Comparison of ENCODE assay signal across 28 mouse cellular contexts in the genomic region with DNA sequence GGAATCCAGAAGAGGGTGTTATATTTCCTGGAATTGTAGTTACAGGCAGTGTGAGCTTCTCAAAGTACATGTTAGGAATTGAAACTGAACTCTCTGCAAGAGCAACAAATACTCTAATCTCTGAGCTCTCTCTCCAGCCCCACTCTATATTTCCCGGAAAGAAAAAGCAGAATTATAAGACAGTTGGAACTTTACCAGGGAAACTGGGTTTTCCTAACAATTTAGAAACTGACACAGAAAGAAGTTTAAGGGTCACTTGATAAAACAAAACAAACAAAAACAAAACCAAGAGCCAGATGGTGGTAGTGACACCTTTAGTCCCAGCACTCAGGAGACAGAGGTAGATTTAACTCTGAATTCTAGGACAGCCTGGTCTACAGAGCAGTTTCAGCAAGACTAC.
"Had no signal": no experiment of that assay in that cellular context is flagged by ENCODE, and none has a peak within 500 bp of the region (broad histone marks: within the 10 kb centered on the region; RNA-seq: fewer than 3 reads in every experiment).

No protein-coding gene starts in this region.

- DNase-seq: cerebellum, adult 8-10 months; cerebellum, adult 9-10 months; cerebellum, adult 9-11 months; cerebellum, postnatal 10 days; cerebellum, postnatal 14 days; cerebellum, postnatal 25 days; cerebellum, postnatal 36 days; embryo, embryonic 11 days; forebrain, postnatal 0 days; gastrocnemius, adult 2 months; gastrocnemius, postnatal 10 days; gastrocnemius, postnatal 14 days; gastrocnemius, postnatal 25 days; gastrocnemius, postnatal 36 days; heart, adult 11 months; heart, adult 18-20 months; heart, adult 2 months had no signal

- H3K9me3 ChIP-seq: embryonic facial prominence, embryonic 10.5 days; embryonic facial prominence, embryonic 12.5 days; embryonic facial prominence, embryonic 13.5 days; embryonic facial prominence, embryonic 15.5 days; forebrain, embryonic 10.5 days; forebrain, embryonic 12.5 days; forebrain, embryonic 13.5 days; forebrain, embryonic 15.5 days had no signal

- H3K9ac ChIP-seq: embryonic facial prominence, embryonic 12.5 days; embryonic facial prominence, embryonic 13.5 days; embryonic facial prominence, embryonic 15.5 days; forebrain, embryonic 12.5 days; forebrain, embryonic 13.5 days; forebrain, embryonic 15.5 days; forebrain, postnatal 0 days had no signal

- H3K4me2 ChIP-seq: embryonic facial prominence, embryonic 12.5 days; embryonic facial prominence, embryonic 13.5 days; embryonic facial prominence, embryonic 15.5 days; forebrain, embryonic 12.5 days; forebrain, embryonic 13.5 days; forebrain, embryonic 15.5 days had no signal

- H3K4me3 ChIP-seq: embryonic facial prominence, embryonic 10.5 days; embryonic facial prominence, embryonic 12.5 days; embryonic facial prominence, embryonic 13.5 days; embryonic facial prominence, embryonic 15.5 days; erythroblast, embryonic 14.5 days; forebrain, embryonic 10.5 days; forebrain, embryonic 12.5 days; forebrain, embryonic 13.5 days; forebrain, embryonic 15.5 days; gastrocnemius, adult 2 months; heart, adult 2 months had no signal

- H3K27me3 ChIP-seq: embryonic facial prominence, embryonic 12.5 days; embryonic facial prominence, embryonic 13.5 days; embryonic facial prominence, embryonic 15.5 days; forebrain, embryonic 12.5 days; forebrain, embryonic 13.5 days; forebrain, embryonic 15.5 days had no signal

- ATAC-seq: forebrain, embryonic 13.5 days; forebrain, embryonic 14.5 days; forebrain, embryonic 15.5 days; forebrain, embryonic 16.5 days; forebrain, postnatal 0 days had no signal

- H3K27ac ChIP-seq: embryonic facial prominence, embryonic 10.5 days; embryonic facial prominence, embryonic 12.5 days; embryonic facial prominence, embryonic 13.5 days; embryonic facial prominence, embryonic 15.5 days; forebrain, embryonic 10.5 days; forebrain, embryonic 12.5 days; forebrain, embryonic 13.5 days; forebrain, embryonic 15.5 days; gastrocnemius, adult 2 months; heart, adult 2 months had no signal
